Mouse (Mus musculus): ENCODE measurements at regions not wholly inside any gene's neighbourhood (a gene's known extent, or its start where the extent isn't known, plus 50 kb on each side); places are given as distances from the start of the nearest gene placed in this dataset.
A peak's percentile ranks its signal among the peaks of the same experiment; 100 is the strongest.

GRCm38 (mm10) chr4:62808553-62808950 is 156.8 kb upstream of the Zfp618 start:
- no peak for DNase-seq (ENCODE audit: low spot score in 2 of 2)

GRCm38 (mm10) chr4:62809048-62809447 is 156.3 kb upstream of the Zfp618 start:
- DNase-seq (ENCODE audit: low spot score in 2 of 2), result no peak

GRCm38 (mm10) chr4:62819889-62820288 is 145.5 kb upstream of the Zfp618 start:
- DNase-seq (ENCODE audit: low spot score in 2 of 2), result no peak

- no peak for DNase-seq (ENCODE audit: low spot score in 2 of 2)
Measured at GRCm38 (mm10) chr4:62821288-62821687, 144.1 kb upstream of the Zfp618 start.

- DNase-seq (ENCODE audit: low spot score in 2 of 2), result peak; percentile 74 to 80
Measured at GRCm38 (mm10) chr4:62822568-62822967, 142.8 kb upstream of the Zfp618 start.

- no peak for DNase-seq (ENCODE audit: low spot score in 2 of 2)
Measured at GRCm38 (mm10) chr4:62823082-62823481, 142.3 kb upstream of the Zfp618 start.

- no peak for DNase-seq (ENCODE audit: low spot score in 2 of 2)
Measured at GRCm38 (mm10) chr4:62823555-62824250, 141.7 kb upstream of the Zfp618 start.

GRCm38 (mm10) chr4:62824581-62824980 is 140.8 kb upstream of the Zfp618 start:
- DNase-seq (ENCODE audit: low spot score in 2 of 2), result no peak

GRCm38 (mm10) chr4:62825256-62825655 is 140.1 kb upstream of the Zfp618 start:
- DNase-seq (ENCODE audit: low spot score in 2 of 2), result no peak

- no peak for DNase-seq (ENCODE audit: low spot score in 2 of 2)
Measured at GRCm38 (mm10) chr4:62828963-62829362, 136.4 kb upstream of the Zfp618 start.

GRCm38 (mm10) chr4:62833944-62834343 is 131.4 kb upstream of the Zfp618 start:
- DNase-seq (ENCODE audit: low spot score in 2 of 2), result peak; percentile 37 to 43

- no peak for DNase-seq (ENCODE audit: low spot score in 2 of 2)
Measured at GRCm38 (mm10) chr4:62836875-62837274, 128.5 kb upstream of the Zfp618 start.

- no peak for DNase-seq (ENCODE audit: low spot score in 2 of 2)
Measured at GRCm38 (mm10) chr4:62850526-62850925, 114.8 kb upstream of the Zfp618 start.

- DNase-seq (ENCODE audit: low spot score in 2 of 2), result no peak
Measured at GRCm38 (mm10) chr4:62853335-62853734, 112.0 kb upstream of the Zfp618 start.

- no peak for DNase-seq (ENCODE audit: low spot score in 2 of 2)
Measured at GRCm38 (mm10) chr4:62856406-62856805, 109.0 kb upstream of the Zfp618 start.

- no peak for DNase-seq (ENCODE audit: low spot score in 2 of 2)
Measured at GRCm38 (mm10) chr4:62862756-62863155, 102.6 kb upstream of the Zfp618 start.

GRCm38 (mm10) chr4:62870391-62870983 is 94.9 kb upstream of the Zfp618 start:
- peak in 1 of 2 experiments; percentile 23 for DNase-seq (ENCODE audit: low spot score in 2 of 2)

- DNase-seq (ENCODE audit: low spot score in 2 of 2), result no peak
Measured at GRCm38 (mm10) chr4:62872562-62872961, 92.8 kb upstream of the Zfp618 start.

GRCm38 (mm10) chr4:62873986-62874385 is 91.4 kb upstream of the Zfp618 start:
- no peak for DNase-seq (ENCODE audit: low spot score in 2 of 2)

- DNase-seq (ENCODE audit: low spot score in 2 of 2), result no peak
Measured at GRCm38 (mm10) chr4:62878063-62878462, 87.3 kb upstream of the Zfp618 start.

GRCm38 (mm10) chr4:62878927-62879326 is 86.4 kb upstream of the Zfp618 start:
- DNase-seq (ENCODE audit: low spot score in 2 of 2), result no peak

GRCm38 (mm10) chr4:62881824-62882223 is 83.5 kb upstream of the Zfp618 start:
- DNase-seq (ENCODE audit: low spot score in 2 of 2), result no peak

- DNase-seq (ENCODE audit: low spot score in 2 of 2), result no peak
Measured at GRCm38 (mm10) chr4:62882276-62882675, 83.1 kb upstream of the Zfp618 start.

- no peak for DNase-seq (ENCODE audit: low spot score in 2 of 2)
Measured at GRCm38 (mm10) chr4:62888736-62889135, 76.6 kb upstream of the Zfp618 start.

All from cerebellum, postnatal 4 days (tissue).